Mouse (Mus musculus) cerebral cortex, adult 2 months (tissue): Measurements from ENCODE around the gene Lrrc4b.

Source experiments
- WGBS: fragments of 180-500 bp; shearing (Covaris S2); methylation state at CpG from one replicate; pipeline ENCODE4 v1.1.7; 2018; 5-methylcytosine and 5-hydroxymethylcytosine counted together

Lrrc4b gene

GRCm38 (mm10) chr7:44428968-44429521, at the start of gene Lrrc4b:
TSS of gene Lrrc4b (plus strand) at chr7:44429018.
- WGBS, result 2% methylated on average over 67 of the region's 69 CpGs

- 24% methylated on average over 12 of the region's 12 CpGs for WGBS
Observed at GRCm38 (mm10) chr7:44382541-44382940, 46.3 kb upstream of the Lrrc4b start.

- WGBS, result under 1% methylated on average over 30 of the region's 33 CpGs
Observed at GRCm38 (mm10) chr7:44383980-44384715, 44.7 kb upstream of the Lrrc4b start, which contains the start of gene Syt3. TSS of gene Syt3 (plus strand) at chr7:44384102.

GRCm38 (mm10) chr7:44384716-44385059, 44.1 kb upstream of the Lrrc4b start:
- WGBS, result 2% methylated on average over 17 of the region's 17 CpGs

- WGBS, result 83% methylated on average over 12 of the region's 12 CpGs
Observed at GRCm38 (mm10) chr7:44385720-44386119, 43.1 kb upstream of the Lrrc4b start, which contains the start of gene 1700008O03Rik. TSS of gene 1700008O03Rik (minus strand) at chr7:44385820.

GRCm38 (mm10) chr7:44391831-44392230, 37.0 kb upstream of the Lrrc4b start:
- 87% methylated on average over 4 of the region's 4 CpGs for WGBS

- WGBS, result 88% methylated on average over 14 of the region's 14 CpGs
Observed at GRCm38 (mm10) chr7:44392341-44392740, 36.5 kb upstream of the Lrrc4b start.

- 93% methylated on average over 17 of the region's 17 CpGs for WGBS
Observed at GRCm38 (mm10) chr7:44393284-44393683, 35.5 kb upstream of the Lrrc4b start.

- 24% methylated on average over 3 of the region's 3 CpGs for WGBS
Observed at GRCm38 (mm10) chr7:44398570-44398969, 30.2 kb upstream of the Lrrc4b start.

- WGBS, result 80% methylated on average over 6 of the region's 6 CpGs
Observed at GRCm38 (mm10) chr7:44401673-44402072, 27.1 kb upstream of the Lrrc4b start.

- WGBS, result 1% methylated on average over 27 of the region's 27 CpGs
Observed at GRCm38 (mm10) chr7:44405346-44406014, 23.3 kb upstream of the Lrrc4b start.

GRCm38 (mm10) chr7:44406015-44406355, 22.8 kb upstream of the Lrrc4b start:
- WGBS, result 1% methylated on average over 5 of the region's 5 CpGs

GRCm38 (mm10) chr7:44411144-44411543, 17.7 kb upstream of the Lrrc4b start:
- 91% methylated on average over 4 of the region's 4 CpGs for WGBS

- 89% methylated on average over 6 of the region's 6 CpGs for WGBS
Observed at GRCm38 (mm10) chr7:44413307-44413706, 15.5 kb upstream of the Lrrc4b start.

- WGBS, result 26% methylated on average over 8 of the region's 8 CpGs
Observed at GRCm38 (mm10) chr7:44427666-44428065, 1.2 kb upstream of the Lrrc4b start.

- WGBS, result 5% methylated on average over 16 of the region's 38 CpGs
Observed at GRCm38 (mm10) chr7:44428171-44428950, 457 bp upstream of the Lrrc4b start.

- WGBS, result 4% methylated on average over 32 of the region's 32 CpGs
Observed at GRCm38 (mm10) chr7:44429534-44430488, 993 bp downstream of the Lrrc4b start.

GRCm38 (mm10) chr7:44432550-44432949, 3.7 kb downstream of the Lrrc4b start:
- WGBS, result 53% methylated on average over 6 of the region's 6 CpGs

GRCm38 (mm10) chr7:44433371-44433770, 4.6 kb downstream of the Lrrc4b start:
- 17% methylated on average over 7 of the region's 7 CpGs for WGBS

GRCm38 (mm10) chr7:44434089-44434488, 5.3 kb downstream of the Lrrc4b start:
- WGBS, result 79% methylated on average over 9 of the region's 9 CpGs

- 63% methylated on average over 5 of the region's 5 CpGs for WGBS
Observed at GRCm38 (mm10) chr7:44435796-44436195, 7.0 kb downstream of the Lrrc4b start.
